Mouse (Mus musculus) gastrocnemius, postnatal 4 days (tissue): ENCODE results near the gene Nphs2. TPM values are rescaled to one million over a fixed set of nuclear protein-coding genes. Genes with fewer than 3 reads are reported as not detected.

Experiments used
- DNase-seq, 2 experiments: peaks; one replicate each; pipeline ENCODE4 v3.0.0; 2021 to 2022; ENCODE audit warnings: low spot score in 2 of 2, mixed read lengths in 2 of 2
- total RNA-seq, 2 experiments: library from RNA; stranded (reverse); gene quantifications; 2 replicates each; pipeline ENCODE4 v1.2.3; 2021

Nphs2 gene
- total RNA-seq, 2 experiments from 2014 or later: not detected

- no peak for DNase-seq
Observed at GRCm38 (mm10) chr1:156352466-156352865, 41.9 kb downstream of the Nphs2 start.

GRCm38 (mm10) chr1:156365740-156366139 lies 55.2 kb downstream of the Nphs2 start, which contains the start of gene Gm2000:
Gene Gm2000, plus strand, starts transcription at chr1:156366040.
- no peak for DNase-seq

Other genes starting within 250 kb of the Nphs2 start
- gene Fam163a, start 105.7 kb upstream of the Nphs2 start, total RNA-seq: under 1 TPM in 1 of 2 experiments, not detected in 1; 0.10 TPM
- under 1 TPM in 1 of 2 experiments, not detected in 1; 0.17 TPM for gene Tdrd5, start 7.1 kb upstream of the Nphs2 start, total RNA-seq
- gene Gm2000, start 55.3 kb downstream of the Nphs2 start, total RNA-seq: 100 to 1,000 TPM; 756 to 819 TPM
- under 1 TPM; 0.21 to 0.61 TPM for gene Axdnd1, start 110.4 kb downstream of the Nphs2 start, total RNA-seq
- 10 to 100 TPM; 22.3 to 24.3 TPM for gene Soat1, start 163.6 kb downstream of the Nphs2 start, total RNA-seq
- 10 to 100 TPM; 34.0 to 34.5 TPM for gene Gm10031, start 213.3 kb downstream of the Nphs2 start, total RNA-seq
- 10 to 100 TPM; 21.0 to 22.3 TPM for gene Abl2, start 248.1 kb downstream of the Nphs2 start, total RNA-seq